ENCODE assay signal across 8 mouse cellular contexts in the genomic region with DNA sequence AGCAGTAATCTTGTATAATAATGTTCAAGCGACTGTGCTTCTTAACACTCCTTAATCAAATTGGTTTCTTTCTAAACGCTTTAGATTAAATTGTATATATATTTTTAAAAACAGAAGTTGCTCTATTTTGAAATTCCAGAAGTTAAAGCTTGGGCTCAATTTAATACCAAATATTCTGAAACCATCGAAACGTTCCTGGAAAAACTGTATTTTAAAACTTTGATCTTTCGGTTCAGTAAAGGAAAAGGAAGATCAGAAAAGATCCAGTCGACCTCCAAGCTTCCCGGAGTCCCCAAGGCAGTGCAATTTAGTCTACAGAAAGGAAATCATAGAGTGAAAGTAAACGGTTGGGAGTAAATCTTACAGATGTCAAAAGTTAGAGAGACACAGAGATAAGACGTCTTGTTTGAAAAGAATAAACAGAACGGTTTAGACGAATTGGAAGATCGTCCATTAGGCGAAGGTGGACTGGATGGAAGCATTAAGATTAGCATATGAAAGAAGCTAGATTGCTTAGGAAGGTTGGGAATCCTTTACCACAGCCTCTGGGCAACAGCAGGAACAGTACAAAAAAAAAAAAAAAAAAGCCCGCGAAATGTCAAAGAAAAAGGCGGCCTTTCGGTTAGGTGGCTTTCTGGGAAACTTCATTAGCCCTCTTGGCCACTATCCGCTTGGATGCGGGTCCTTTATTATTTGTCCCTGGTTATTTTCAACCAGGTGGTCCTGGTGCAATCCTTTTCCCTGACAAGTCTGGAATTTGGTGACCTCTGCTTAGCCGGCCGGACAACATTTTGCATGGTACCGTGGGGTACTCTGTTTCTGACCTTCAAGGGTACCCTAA. TPM values are rescaled to one million over a fixed set of nuclear protein-coding genes. Genes with fewer than 3 reads are reported as not detected.
DNase-seq lines count a peak whose midpoint lies in the region; ATAC-seq and TF ChIP-seq lines count a peak whose summit lies in the region.

No protein-coding gene starts in this region.

- no peak for ATAC-seq in kidney, postnatal 0 days (replicated peaks; ENCODE audit: low FRiP score, low read depth)
- no peak for ATAC-seq in forebrain, embryonic 16.5 days
- no peak for ATAC-seq in liver, postnatal 0 days

- 0 out of 2 replicates have a peak, but pooled peaks have one; percentile 33 for TF ChIP-seq EP300 in liver, postnatal 0 days (IDR thresholded peaks at IDR 0.05; ENCODE audit: low read depth)

- H3K27ac ChIP-seq in kidney, postnatal 0 days = peak overlapping the region; percentile 97
- H3K27ac ChIP-seq in forebrain, embryonic 16.5 days (ENCODE audit: low read length) = peak overlapping the region; percentile 93
- peak overlapping the region; percentile 97 for H3K27ac ChIP-seq in liver, postnatal 0 days (ENCODE audit: low read depth)

- H3K27me3 ChIP-seq in kidney, postnatal 0 days (ENCODE audit: insufficient read depth, low read length) = no peaks in the 10 kb centered on the region
- no peaks in the 10 kb centered on the region for H3K27me3 ChIP-seq in forebrain, embryonic 16.5 days (replicated peaks; ENCODE audit: control insufficient read depth, insufficient read depth, low read length)
- no peaks in the 10 kb centered on the region for H3K27me3 ChIP-seq in liver, postnatal 0 days (ENCODE audit: insufficient read depth, low read length)

- H3K4me1 ChIP-seq in kidney, postnatal 0 days (replicated peaks; ENCODE audit: insufficient read depth, low read length) = no peaks in the 10 kb centered on the region
- H3K4me1 ChIP-seq in forebrain, embryonic 16.5 days (replicated peaks; ENCODE audit: control insufficient read depth, insufficient read depth, low read length) = peaks cover 33% of the 10 kb centered on the region
- H3K4me1 ChIP-seq in liver, postnatal 0 days (ENCODE audit: insufficient read depth) = peaks cover 26% of the 10 kb centered on the region

- H3K4me2 ChIP-seq in kidney, postnatal 0 days (ENCODE audit: low read length) = peak overlapping the region; percentile 78
- peak overlapping the region; percentile 77 for H3K4me2 ChIP-seq in forebrain, embryonic 16.5 days (ENCODE audit: low read length)
- peak overlapping the region; percentile 86 for H3K4me2 ChIP-seq in liver, postnatal 0 days (ENCODE audit: low read depth, low read length)

- H3K9me3 ChIP-seq in kidney, postnatal 0 days (replicated peaks; ENCODE audit: low read length) = no peaks in the 10 kb centered on the region
- no peaks in the 10 kb centered on the region for H3K9me3 ChIP-seq in forebrain, embryonic 16.5 days (ENCODE audit: control insufficient read depth, low read length)
- no peaks in the 10 kb centered on the region for H3K9me3 ChIP-seq in liver, postnatal 0 days (ENCODE audit: low read length)

- H3K4me3 ChIP-seq in kidney, postnatal 0 days (replicated peaks; ENCODE audit: low read depth, low read length) = peak overlapping the region; percentile 49
- peak overlapping the region; percentile 39 for H3K4me3 ChIP-seq in forebrain, embryonic 16.5 days (replicated peaks; ENCODE audit: low read length)
- peak overlapping the region; percentile 59 for H3K4me3 ChIP-seq in liver, postnatal 0 days (ENCODE audit: low read depth, low read length)

- 1% methylated on average over 21 of the region's 22 CpGs for WGBS in kidney, postnatal 0 days
- under 1% methylated on average over 22 of the region's 22 CpGs for WGBS in forebrain, embryonic 16.5 days
- WGBS in liver, postnatal 0 days (ENCODE audit: insufficient replicate concordance) = 3% methylated on average over 22 of the region's 22 CpGs

- peak; percentile 49 for DNase-seq in kidney, postnatal 0 days (ENCODE audit: low spot score)
- no peak for DNase-seq in kidney, postnatal 14 days
- DNase-seq in T-cell, adult 2 months (ENCODE audit: low spot score) = peak; percentile 8
- DNase-seq in liver, postnatal 0 days = no peak
- no peak for DNase-seq in left cerebral cortex, adult 18-20 months (ENCODE audit: low spot score in 2 of 2)
- no peak for DNase-seq in left cerebral cortex, postnatal 14 days (ENCODE audit: low spot score in 2 of 2)
- no peak for DNase-seq in cerebellum, adult 9-11 months

- intact Hi-C loops in left cerebral cortex, postnatal 14 days (cut with DNase I) = loop anchor here (1.0 to 2.0 kb wide), 2 partner anchors 12 to 32 kb away; no protein-coding TSS in a partner anchor

- H3K9ac ChIP-seq in kidney, postnatal 0 days (ENCODE audit: low read depth, low read length) = peak overlapping the region; percentile 48
- H3K9ac ChIP-seq in forebrain, embryonic 16.5 days (replicated peaks; ENCODE audit: low read depth, low read length) = peak overlapping the region; percentile 52
- peak overlapping the region; percentile 69 for H3K9ac ChIP-seq in liver, postnatal 0 days (replicated peaks)

- no peak for TF ChIP-seq CTCF in kidney, postnatal 0 days (IDR thresholded peaks at IDR 0.05; ENCODE audit: low read depth)
- no peak for TF ChIP-seq CTCF in liver, postnatal 0 days (IDR thresholded peaks at IDR 0.05; ENCODE audit: low read depth)

- no peaks in the 10 kb centered on the region for H3K36me3 ChIP-seq in kidney, postnatal 0 days (ENCODE audit: insufficient read depth, low read length)
- no peaks in the 10 kb centered on the region for H3K36me3 ChIP-seq in forebrain, embryonic 16.5 days (ENCODE audit: control insufficient read depth, insufficient read depth)
- no peaks in the 10 kb centered on the region for H3K36me3 ChIP-seq in liver, postnatal 0 days (replicated peaks; ENCODE audit: insufficient read depth, low read length)

RNA-seq across cellular contexts. Expression of gene Hist1h4d, which starts 4.9 kb away (rescaled TPM):
- polyA plus RNA-seq in kidney, postnatal 0 days (2015; fragmentation: Nextera tagmentation; extraction: Ambion mirVana) = 68.3 and 77.0 TPM in 2 replicates
- polyA plus RNA-seq in forebrain, embryonic 16.5 days (2015; fragmentation: Nextera tagmentation; extraction: Ambion mirVana) = 51.0 and 59.0 TPM in 2 replicates
- 89.1 and 94.3 TPM in 2 replicates for polyA plus RNA-seq in liver, postnatal 0 days (2015; fragmentation: Nextera tagmentation; extraction: Ambion mirVana)
- total RNA-seq in left cerebral cortex, adult 18-20 months (2021) = 100 to 1,000 TPM; 166 to 191 TPM
- 100 to 1,000 TPM; 132 to 148 TPM for total RNA-seq in left cerebral cortex, postnatal 14 days (2021)

RNA-seq across cellular contexts. Expression of gene Hist1h3d, which starts 10.8 kb away (rescaled TPM):
- 2.6 and 4.2 TPM in 2 replicates for polyA plus RNA-seq in kidney, postnatal 0 days (2015; fragmentation: Nextera tagmentation; extraction: Ambion mirVana)
- polyA plus RNA-seq in forebrain, embryonic 16.5 days (2015; fragmentation: Nextera tagmentation; extraction: Ambion mirVana) = 2.2 and 2.8 TPM in 2 replicates
- 4.7 and 5.8 TPM in 2 replicates for polyA plus RNA-seq in liver, postnatal 0 days (2015; fragmentation: Nextera tagmentation; extraction: Ambion mirVana)
- 10 to 100 TPM in 1 of 2 experiments, 1 to 10 TPM in 1; 9.3 to 10.4 TPM for total RNA-seq in left cerebral cortex, adult 18-20 months (2021)
- 1 to 10 TPM; 9.4 to 9.9 TPM for total RNA-seq in left cerebral cortex, postnatal 14 days (2021)

RNA-seq across cellular contexts. Expression of gene Hist1h2ad, which starts 12.1 kb away (rescaled TPM):
- polyA plus RNA-seq in kidney, postnatal 0 days (2015; fragmentation: Nextera tagmentation; extraction: Ambion mirVana) = 0.27 and 0.76 TPM in 2 replicates
- polyA plus RNA-seq in forebrain, embryonic 16.5 days (2015; fragmentation: Nextera tagmentation; extraction: Ambion mirVana) = 1.2 and 3.4 TPM in 2 replicates
- 2.0 and 2.6 TPM in 2 replicates for polyA plus RNA-seq in liver, postnatal 0 days (2015; fragmentation: Nextera tagmentation; extraction: Ambion mirVana)
- total RNA-seq in left cerebral cortex, adult 18-20 months (2021) = 10 to 100 TPM in 1 of 2 experiments, 1 to 10 TPM in 1; 6.3 to 11.0 TPM
- 1 to 10 TPM; 3.0 to 5.1 TPM for total RNA-seq in left cerebral cortex, postnatal 14 days (2021)

RNA-seq across cellular contexts. Expression of gene Hist1h2bf, which starts 12.3 kb away (rescaled TPM):
- polyA plus RNA-seq in kidney, postnatal 0 days (2015; fragmentation: Nextera tagmentation; extraction: Ambion mirVana) = 3.4 TPM in 2 replicates
- polyA plus RNA-seq in forebrain, embryonic 16.5 days (2015; fragmentation: Nextera tagmentation; extraction: Ambion mirVana) = 2.1 and 2.6 TPM in 2 replicates
- polyA plus RNA-seq in liver, postnatal 0 days (2015; fragmentation: Nextera tagmentation; extraction: Ambion mirVana) = 2.9 and 5.8 TPM in 2 replicates
- total RNA-seq in left cerebral cortex, adult 18-20 months (2021) = 10 to 100 TPM; 14.7 to 26.1 TPM
- total RNA-seq in left cerebral cortex, postnatal 14 days (2021) = 10 to 100 TPM; 24.6 to 36.3 TPM

RNA-seq across cellular contexts. Expression of gene Hist1h2bg, which starts 15.1 kb away (rescaled TPM):
- 3.4 and 4.1 TPM in 2 replicates for polyA plus RNA-seq in kidney, postnatal 0 days (2015; fragmentation: Nextera tagmentation; extraction: Ambion mirVana)
- 2.1 and 6.2 TPM in 2 replicates for polyA plus RNA-seq in forebrain, embryonic 16.5 days (2015; fragmentation: Nextera tagmentation; extraction: Ambion mirVana)
- 6.1 and 7.8 TPM in 2 replicates for polyA plus RNA-seq in liver, postnatal 0 days (2015; fragmentation: Nextera tagmentation; extraction: Ambion mirVana)
- total RNA-seq in left cerebral cortex, adult 18-20 months (2021) = 10 to 100 TPM; 61.6 to 70.8 TPM
- total RNA-seq in left cerebral cortex, postnatal 14 days (2021) = 10 to 100 TPM; 79.2 to 92.9 TPM

Comparison
In these comparisons a context has a peak if more than half of its experiments do, and no peak if none do; other contexts are left out.
1. DNase-seq: peak in kidney, postnatal 0 days (single experiment) and T-cell, adult 2 months (single experiment); none in kidney, postnatal 14 days (single experiment), liver, postnatal 0 days (single experiment), left cerebral cortex, adult 18-20 months (0 of 2), left cerebral cortex, postnatal 14 days (0 of 2) and cerebellum, adult 9-11 months (single experiment).
2. Peak in every context shown above with its lines, with median percentiles within 50 percentile points of each other: H3K27ac ChIP-seq, H3K4me2 ChIP-seq, H3K4me3 ChIP-seq and H3K9ac ChIP-seq.